Mouse (Mus musculus): ENCODE measurements at regions not wholly inside any gene's neighbourhood (a gene's known extent, or its start where the extent isn't known, plus 50 kb on each side); places are given as distances from the start of the nearest gene placed in this dataset.

DNA sequence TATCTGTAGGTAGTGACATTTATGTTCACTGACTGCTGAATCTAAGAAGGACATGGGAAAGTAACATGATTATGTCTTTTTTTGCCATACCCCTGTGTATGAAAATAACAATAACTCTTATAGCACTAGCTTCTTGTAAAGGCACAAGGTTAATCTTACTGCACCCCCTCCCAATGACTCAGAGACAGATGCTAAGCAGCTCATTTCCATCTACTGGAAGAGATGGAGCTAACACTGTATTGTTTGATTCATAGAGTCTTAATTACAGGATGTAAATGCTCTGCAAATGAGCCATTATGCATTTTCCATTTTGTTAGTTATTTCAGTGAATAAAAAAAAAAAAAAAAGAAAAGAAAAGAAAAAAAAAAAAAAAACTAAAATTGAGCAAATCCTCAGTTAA, 827.7 kb upstream of the Cited2 start:
- no peak for TF ChIP-seq GATA1 (IDR thresholded peaks at IDR 0.05; ENCODE audit: borderline replicate concordance, low read length)
- TF ChIP-seq FLI1 (IDR thresholded peaks at IDR 0.05; ENCODE audit: low read length): no peak

Measured in megakaryocyte, embryonic 14.5 days (primary cell).